Mouse (Mus musculus) kidney, adult 8-10 months (tissue): Measurements from ENCODE around the gene Gpx2.

Experiments used
- DNase-seq, 2 experiments: peaks; one replicate each; pipeline ENCODE4 v3.0.0; 2022

The Gpx2 gene

GRCm38 (mm10) chr12:76750866-76751459 lies 44.4 kb downstream of the Gpx2 start:
- DNase-seq, result no peak
